14 mouse cellular contexts compared by ENCODE assay signal in genomic region chr5:105566852-105567412, GRCm38 (mm10). TPM values are rescaled to one million over a fixed set of nuclear protein-coding genes. Genes with fewer than 3 reads are reported as not detected.
DNase-seq lines count a peak whose midpoint lies in the region; ATAC-seq and TF ChIP-seq lines count a peak whose summit lies in the region.
"Had no signal": no experiment of that assay in that cellular context is flagged by ENCODE, and none has a peak within 500 bp of the region (broad histone marks: within the 10 kb centered on the region; RNA-seq: fewer than 3 reads in every experiment).

No protein-coding gene starts in this region.

- H3K9ac ChIP-seq in hindbrain, embryonic 14.5 days: no peak overlapping the region
- no peak overlapping the region for H3K9ac ChIP-seq in forebrain, postnatal 0 days
- H3K9ac ChIP-seq: heart, embryonic 13.5 days; kidney, embryonic 15.5 days; neural tube, embryonic 13.5 days had no signal

- no peaks in the 10 kb centered on the region for H3K4me1 ChIP-seq in hindbrain, embryonic 14.5 days (replicated peaks; ENCODE audit: control insufficient read depth, insufficient read depth, low read length)
- peaks cover 4% of the 10 kb centered on the region; the same call in 1 of the 2 replicates for H3K4me1 ChIP-seq in hindbrain, embryonic 10.5 days (replicated peaks)
- H3K4me1 ChIP-seq in forebrain, postnatal 0 days (ENCODE audit: insufficient read depth): no peaks in the 10 kb centered on the region
- H3K4me1 ChIP-seq: neural tube, embryonic 13.5 days had no signal

- H3K4me3 ChIP-seq in hindbrain, embryonic 14.5 days (replicated peaks; ENCODE audit: low read length): no peak overlapping the region
- H3K4me3 ChIP-seq in hindbrain, embryonic 10.5 days: no peak overlapping the region
- no peak overlapping the region for H3K4me3 ChIP-seq in forebrain, postnatal 0 days (ENCODE audit: low read depth, low read length)
- H3K4me3 ChIP-seq: heart, embryonic 13.5 days; kidney, embryonic 15.5 days; neural tube, embryonic 13.5 days had no signal

- 57% methylated on average over 6 of the region's 7 CpGs for WGBS in hindbrain, embryonic 14.5 days
- WGBS in hindbrain, embryonic 10.5 days: 75% methylated on average over 7 of the region's 7 CpGs
- WGBS in forebrain, postnatal 0 days: 23% methylated on average over 7 of the region's 7 CpGs

- H3K4me2 ChIP-seq in hindbrain, embryonic 14.5 days (replicated peaks): no peak overlapping the region
- no peak overlapping the region for H3K4me2 ChIP-seq in forebrain, postnatal 0 days (ENCODE audit: low read depth)
- H3K4me2 ChIP-seq: heart, embryonic 13.5 days; kidney, embryonic 15.5 days; neural tube, embryonic 13.5 days had no signal

- H3K9me3 ChIP-seq in hindbrain, embryonic 14.5 days (ENCODE audit: control insufficient read depth, low read length): no peaks in the 10 kb centered on the region
- H3K9me3 ChIP-seq in hindbrain, embryonic 10.5 days: no peaks in the 10 kb centered on the region
- H3K9me3 ChIP-seq in forebrain, postnatal 0 days (ENCODE audit: low read length): no peaks in the 10 kb centered on the region
- H3K9me3 ChIP-seq: heart, embryonic 13.5 days; kidney, embryonic 15.5 days; neural tube, embryonic 13.5 days had no signal

- no peak overlapping the region; the same call in 1 of the 2 replicates for H3K27ac ChIP-seq in hindbrain, embryonic 14.5 days
- no peak overlapping the region for H3K27ac ChIP-seq in hindbrain, embryonic 10.5 days
- H3K27ac ChIP-seq in forebrain, postnatal 0 days (ENCODE audit: low read depth, low read length): no peak overlapping the region
- H3K27ac ChIP-seq: heart, embryonic 13.5 days; kidney, embryonic 15.5 days; neural tube, embryonic 13.5 days had no signal

- no peaks in the 10 kb centered on the region for H3K36me3 ChIP-seq in hindbrain, embryonic 14.5 days (replicated peaks; ENCODE audit: control insufficient read depth, insufficient read depth)
- H3K36me3 ChIP-seq in hindbrain, embryonic 10.5 days: no peaks in the 10 kb centered on the region
- H3K36me3 ChIP-seq in forebrain, postnatal 0 days (ENCODE audit: insufficient read depth): no peaks in the 10 kb centered on the region
- H3K36me3 ChIP-seq: kidney, embryonic 15.5 days; neural tube, embryonic 13.5 days had no signal

- TF ChIP-seq CTCF in forebrain, postnatal 0 days (IDR thresholded peaks at IDR 0.05; ENCODE audit: low read depth): no peak

- H3K27me3 ChIP-seq in hindbrain, embryonic 14.5 days (ENCODE audit: control insufficient read depth, insufficient read depth, low read length): no peaks in the 10 kb centered on the region
- no peaks in the 10 kb centered on the region for H3K27me3 ChIP-seq in hindbrain, embryonic 10.5 days (ENCODE audit: insufficient read depth, poor library complexity, severe bottlenecking)
- H3K27me3 ChIP-seq in forebrain, postnatal 0 days (ENCODE audit: insufficient read depth, low read length): no peaks in the 10 kb centered on the region
- H3K27me3 ChIP-seq: heart, embryonic 13.5 days; kidney, embryonic 15.5 days; neural tube, embryonic 13.5 days had no signal

- peak; percentile 51; the same call in 1 of the 2 replicates for ATAC-seq in hindbrain, embryonic 14.5 days (ENCODE audit: low FRiP score)
- peak; percentile 45; the same call in 1 of the 2 replicates for ATAC-seq in forebrain, postnatal 0 days
- no peak for ATAC-seq in monocyte, adult 5-6 weeks (replicated peaks; ENCODE audit: insufficient number of reproducible peaks, low FRiP score, low TSS enrichment, poor library complexity, severe bottlenecking)

- no peak for DNase-seq in hindbrain, embryonic 14.5 days (ENCODE audit: low spot score)
- DNase-seq in hindbrain, embryonic 10.5 days (ENCODE audit: low spot score): no peak
- DNase-seq in adipocyte (ENCODE audit: low spot score): peak; percentile 34
- no peak for DNase-seq in forebrain, postnatal 0 days
- DNase-seq in lung, postnatal 10 days: peak; percentile 24
- no peak for DNase-seq in adrenal gland, postnatal 10 days
- no peak for DNase-seq in thymus, postnatal 0 days (ENCODE audit: low spot score)
- DNase-seq: B cell, adult 2 months; cerebellum, adult 18-20 months; gastrocnemius, postnatal 25 days had no signal

RNA-seq across cellular contexts. Expression of gene Lrrc8c, which starts 47.7 kb away (rescaled TPM):
- 18.2 and 18.5 TPM in 2 replicates for polyA plus RNA-seq in hindbrain, embryonic 14.5 days (2014; fragmentation: Nextera tagmentation; extraction: Ambion mirVana)
- polyA plus RNA-seq in hindbrain, embryonic 10.5 days (2016; fragmentation: Nextera tagmentation; extraction: Ambion mirVana): 10.2 and 11.6 TPM in 2 replicates
- 6.2 and 6.9 TPM in 2 replicates for total RNA-seq in forebrain, postnatal 0 days (2014; rRNA removed)
- 10.0 and 11.5 TPM in 2 replicates for polyA plus RNA-seq in forebrain, postnatal 0 days (2015; fragmentation: Nextera tagmentation; extraction: Ambion mirVana)
- total RNA-seq in monocyte, adult 5-6 weeks (2017): 18.1 to 49.5 TPM (median 38.9 TPM) in 3 replicates
- 10 to 100 TPM; 27.1 to 28.4 TPM for total RNA-seq in adrenal gland, postnatal 10 days (2021)
- polyA plus RNA-seq in thymus, postnatal 0 days (2015; fragmentation: Nextera tagmentation; extraction: Ambion mirVana): 24.5 and 26.2 TPM in 2 replicates

Comparison
In these comparisons a context has a peak if more than half of its experiments do, and no peak if none do; other contexts are left out.
1. DNase-seq: peak in adipocyte (single experiment) and lung, postnatal 10 days (single experiment); none in hindbrain, embryonic 14.5 days (single experiment), hindbrain, embryonic 10.5 days (single experiment), forebrain, postnatal 0 days (single experiment), adrenal gland, postnatal 10 days (single experiment) and thymus, postnatal 0 days (single experiment).